8 mouse cellular contexts compared by ENCODE assay signal in the genomic region with DNA sequence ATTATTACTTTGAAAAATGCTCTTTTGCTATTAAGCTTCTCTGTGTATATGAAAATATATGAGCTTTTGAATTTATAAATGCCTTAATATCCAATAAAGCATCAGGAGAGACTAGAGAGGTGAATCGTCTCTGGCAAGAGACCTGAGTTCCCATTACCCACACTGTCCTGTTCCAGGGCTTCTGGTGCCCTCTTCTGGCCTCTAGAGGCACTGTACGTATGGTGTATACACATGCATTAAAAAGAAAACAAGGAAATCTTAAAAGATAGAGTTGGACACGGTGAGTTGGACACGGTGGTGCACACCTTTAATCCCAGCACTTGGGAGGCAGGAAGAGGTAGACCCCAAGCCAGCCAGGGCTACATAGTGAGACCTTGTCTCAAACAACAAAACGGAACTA. TPM values are rescaled to one million over a fixed set of nuclear protein-coding genes. Genes with fewer than 3 reads are reported as not detected.
DNase-seq lines count a peak whose midpoint lies in the region; ATAC-seq and TF ChIP-seq lines count a peak whose summit lies in the region.

No protein-coding gene starts in this region.

- H3K27me3 ChIP-seq in forebrain, embryonic 10.5 days (ENCODE audit: poor library complexity, severe bottlenecking): no peaks in the 10 kb centered on the region
- H3K27me3 ChIP-seq in intestine, embryonic 15.5 days (replicated peaks): no peaks in the 10 kb centered on the region
- H3K27me3 ChIP-seq in liver, postnatal 0 days (ENCODE audit: insufficient read depth, low read length): no peaks in the 10 kb centered on the region

- no peak for TF ChIP-seq EP300 in liver, postnatal 0 days (IDR thresholded peaks at IDR 0.05; ENCODE audit: low read depth)

- H3K36me3 ChIP-seq in forebrain, embryonic 10.5 days (replicated peaks): peaks cover 34% of the 10 kb centered on the region
- no peaks in the 10 kb centered on the region for H3K36me3 ChIP-seq in intestine, embryonic 15.5 days
- no peaks in the 10 kb centered on the region for H3K36me3 ChIP-seq in liver, postnatal 0 days (replicated peaks; ENCODE audit: insufficient read depth, low read length)

- H3K4me3 ChIP-seq in forebrain, embryonic 10.5 days: no peak overlapping the region
- H3K4me3 ChIP-seq in intestine, embryonic 15.5 days (replicated peaks): no peak overlapping the region
- H3K4me3 ChIP-seq in liver, postnatal 0 days (ENCODE audit: low read depth, low read length): no peak overlapping the region

- peak; percentile 11 for DNase-seq in ovary, adult 18-20 months (ENCODE audit: low spot score)
- DNase-seq in ovary, postnatal 10 days (ENCODE audit: low spot score): no peak
- DNase-seq in adipocyte (ENCODE audit: low spot score): peak; percentile 56
- peak; percentile 25 for DNase-seq in forebrain, embryonic 10.5 days (ENCODE audit: extremely low spot score, low spot score)
- peak; percentile 57 for DNase-seq in liver, postnatal 0 days
- peak; percentile 77 for DNase-seq in thymus, postnatal 14 days

- peak; percentile 88 for TF ChIP-seq CTCF in liver, postnatal 0 days (IDR thresholded peaks at IDR 0.05; ENCODE audit: low read depth)

- peak; percentile 75 for ATAC-seq in intestine, embryonic 15.5 days
- ATAC-seq in liver, postnatal 0 days: peak; percentile 69; the same call in 1 of the 2 replicates
- ATAC-seq in neutrophil, adult 5-6 weeks (ENCODE audit: extremely low read depth, insufficient number of reproducible peaks, low FRiP score, poor library complexity, severe bottlenecking): peak; percentile 89

- H3K9ac ChIP-seq in intestine, embryonic 15.5 days: no peak overlapping the region
- no peak overlapping the region for H3K9ac ChIP-seq in liver, postnatal 0 days (replicated peaks)

- WGBS in forebrain, embryonic 10.5 days: 38% methylated on average over 5 of the region's 5 CpGs
- 35% methylated on average over 5 of the region's 5 CpGs for WGBS in intestine, embryonic 15.5 days
- WGBS in liver, postnatal 0 days (ENCODE audit: insufficient replicate concordance): 20% methylated on average over 5 of the region's 5 CpGs

- H3K4me2 ChIP-seq in intestine, embryonic 15.5 days (replicated peaks): no peak overlapping the region
- H3K4me2 ChIP-seq in liver, postnatal 0 days (ENCODE audit: low read depth, low read length): no peak overlapping the region

- no peak overlapping the region for H3K27ac ChIP-seq in forebrain, embryonic 10.5 days
- no peak overlapping the region for H3K27ac ChIP-seq in intestine, embryonic 15.5 days
- no peak overlapping the region for H3K27ac ChIP-seq in liver, postnatal 0 days (ENCODE audit: low read depth)

- H3K9me3 ChIP-seq in forebrain, embryonic 10.5 days: no peaks in the 10 kb centered on the region
- H3K9me3 ChIP-seq in intestine, embryonic 15.5 days: no peaks in the 10 kb centered on the region
- H3K9me3 ChIP-seq in liver, postnatal 0 days (ENCODE audit: low read length): no peaks in the 10 kb centered on the region

- H3K4me1 ChIP-seq in forebrain, embryonic 10.5 days: no peaks in the 10 kb centered on the region
- H3K4me1 ChIP-seq in intestine, embryonic 15.5 days (replicated peaks): no peaks in the 10 kb centered on the region
- 0 out of 2 replicates have a peak, but pooled peaks cover 3% of the 10 kb centered on the region for H3K4me1 ChIP-seq in liver, postnatal 0 days (ENCODE audit: insufficient read depth)

RNA-seq across cellular contexts. Expression of a gene that starts 11.1 kb away (rescaled TPM):
- 54.0 and 59.0 TPM in 2 replicates for polyA plus RNA-seq in forebrain, embryonic 10.5 days (2016; fragmentation: Nextera tagmentation; extraction: Ambion mirVana)
- 58.7 and 63.5 TPM in 2 replicates for polyA plus RNA-seq in intestine, embryonic 15.5 days (2015; fragmentation: Nextera tagmentation; extraction: Ambion mirVana)
- 25.5 and 26.1 TPM in 2 replicates for polyA plus RNA-seq in liver, postnatal 0 days (2015; fragmentation: Nextera tagmentation; extraction: Ambion mirVana)
- 16.3 and 16.4 TPM in 2 replicates for total RNA-seq in neutrophil, adult 5-6 weeks (2017)

RNA-seq across cellular contexts. Expression of a gene that starts 53.4 kb away (rescaled TPM):
- polyA plus RNA-seq in forebrain, embryonic 10.5 days (2016; fragmentation: Nextera tagmentation; extraction: Ambion mirVana): 20.5 and 22.1 TPM in 2 replicates
- 17.5 and 20.4 TPM in 2 replicates for polyA plus RNA-seq in intestine, embryonic 15.5 days (2015; fragmentation: Nextera tagmentation; extraction: Ambion mirVana)
- polyA plus RNA-seq in liver, postnatal 0 days (2015; fragmentation: Nextera tagmentation; extraction: Ambion mirVana): 8.3 and 9.2 TPM in 2 replicates
- total RNA-seq in neutrophil, adult 5-6 weeks (2017): 28.4 and 29.7 TPM in 2 replicates

RNA-seq across cellular contexts. Expression of a gene that starts 53.6 kb away (rescaled TPM):
- 6.5 and 7.9 TPM in 2 replicates for polyA plus RNA-seq in forebrain, embryonic 10.5 days (2016; fragmentation: Nextera tagmentation; extraction: Ambion mirVana)
- polyA plus RNA-seq in intestine, embryonic 15.5 days (2015; fragmentation: Nextera tagmentation; extraction: Ambion mirVana): 2.1 and 2.9 TPM in 2 replicates
- polyA plus RNA-seq in liver, postnatal 0 days (2015; fragmentation: Nextera tagmentation; extraction: Ambion mirVana): 0.51 and 0.73 TPM in 2 replicates
- total RNA-seq in neutrophil, adult 5-6 weeks (2017): 0.74 and 2.3 TPM in 2 replicates
